Mouse (Mus musculus) layer of hippocampus, postnatal 25 days (tissue): ENCODE measurements around the gene Fos. TPM values are rescaled to one million over a fixed set of nuclear protein-coding genes. Genes with fewer than 3 reads are reported as not detected.

Experiments
- DNase-seq, 2 experiments: peaks; one replicate each; pipeline ENCODE4 v3.0.0; 2022; ENCODE audit warnings: mixed read lengths in 2 of 2, low spot score in 1 of 2; ENCODE audit errors: extremely low spot score in 1 of 2
- total RNA-seq, 2 experiments: library from RNA; stranded (reverse); gene quantifications; 2 replicates each; pipeline ENCODE4 v1.2.3; 2021

The Fos gene
- total RNA-seq = 10 to 100 TPM; 10.7 to 13.9 TPM

DNA sequence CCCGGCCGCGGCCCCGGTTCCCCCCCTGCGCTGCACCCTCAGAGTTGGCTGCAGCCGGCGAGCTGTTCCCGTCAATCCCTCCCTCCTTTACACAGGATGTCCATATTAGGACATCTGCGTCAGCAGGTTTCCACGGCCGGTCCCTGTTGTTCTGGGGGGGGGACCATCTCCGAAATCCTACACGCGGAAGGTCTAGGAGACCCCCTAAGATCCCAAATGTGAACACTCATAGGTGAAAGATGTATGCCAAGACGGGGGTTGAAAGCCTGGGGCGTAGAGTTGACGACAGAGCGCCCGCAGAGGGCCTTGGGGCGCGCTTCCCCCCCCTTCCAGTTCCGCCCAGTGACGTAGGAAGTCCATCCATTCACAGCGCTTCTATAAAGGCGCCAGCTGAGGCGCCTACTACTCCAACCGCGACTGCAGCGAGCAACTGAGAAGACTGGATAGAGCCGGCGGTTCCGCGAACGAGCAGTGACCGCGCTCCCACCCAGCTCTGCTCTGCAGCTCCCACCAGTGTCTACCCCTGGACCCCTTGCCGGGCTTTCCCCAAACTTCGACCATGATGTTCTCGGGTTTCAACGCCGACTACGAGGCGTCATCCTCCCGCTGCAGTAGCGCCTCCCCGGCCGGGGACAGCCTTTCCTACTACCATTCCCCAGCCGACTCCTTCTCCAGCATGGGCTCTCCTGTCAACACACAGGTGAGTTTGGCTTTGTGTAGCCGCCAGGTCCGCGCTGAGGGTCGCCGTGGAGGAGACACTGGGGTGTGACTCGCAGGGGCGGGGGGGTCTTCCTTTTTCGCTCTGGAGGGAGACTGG, at the start of gene Fos:
Fos (plus strand) TSS at position 410 of the 817 bp plus-strand sequence.
- peak; percentile 73 to 83 for DNase-seq

DNA sequence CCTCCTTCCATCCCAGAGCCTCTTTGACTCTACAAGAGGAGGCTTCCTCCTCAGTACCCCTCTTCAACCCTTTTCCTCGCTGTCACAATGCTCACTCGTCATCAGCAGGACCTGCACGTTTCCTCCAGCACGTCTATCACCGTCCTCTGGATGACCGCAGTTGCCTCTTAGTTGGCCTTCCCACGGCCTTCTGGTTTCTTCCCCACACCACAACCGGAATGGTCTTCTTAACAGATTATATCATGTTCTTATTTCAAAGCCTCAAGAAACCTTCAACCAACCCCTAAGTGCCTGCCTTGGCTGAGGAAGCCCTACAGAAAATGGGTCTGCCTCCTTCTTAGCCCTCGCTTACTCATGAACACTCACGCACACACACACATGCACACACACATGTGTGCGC, 48.0 kb upstream of the Fos start:
- DNase-seq = no peak

DNA sequence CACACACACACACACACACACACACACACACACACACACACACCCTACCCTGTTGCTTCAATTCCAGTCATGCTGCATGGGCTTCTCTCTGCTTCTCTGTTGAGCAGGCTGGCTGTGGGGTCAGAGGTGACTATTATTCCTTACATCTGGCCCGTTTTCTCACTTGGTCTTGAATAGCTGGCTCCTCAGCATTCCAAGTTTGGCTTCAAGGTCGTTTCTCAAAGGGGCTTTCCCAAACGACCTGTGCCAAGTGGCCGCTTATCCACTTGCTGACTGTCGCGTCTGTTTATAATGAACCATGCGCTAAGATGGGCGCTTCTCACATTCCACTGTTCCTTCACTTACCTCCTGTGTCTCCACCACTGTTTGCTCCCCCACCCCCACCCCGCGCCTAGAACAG, 47.6 kb upstream of the Fos start:
- DNase-seq = no peak

DNA sequence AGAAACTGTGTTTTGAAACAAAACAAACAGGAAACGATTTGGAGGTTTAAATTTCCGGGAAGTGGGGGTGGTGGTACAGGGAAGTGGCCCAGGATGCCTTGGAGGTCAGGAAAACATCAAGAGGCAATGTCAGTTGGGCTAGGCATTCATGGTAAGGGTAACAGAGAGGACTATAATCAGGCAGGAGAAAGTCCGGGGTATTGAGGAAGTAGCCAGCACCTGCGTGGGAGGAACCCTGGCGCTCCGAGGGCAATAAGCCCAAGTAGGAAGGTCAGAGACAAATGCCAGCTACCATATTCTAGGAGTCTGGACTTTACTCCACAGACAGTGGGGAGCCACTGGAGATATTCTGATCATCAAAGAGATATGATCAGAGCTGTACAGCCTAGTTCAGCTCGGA, 45.9 kb upstream of the Fos start:
- DNase-seq = no peak

DNA sequence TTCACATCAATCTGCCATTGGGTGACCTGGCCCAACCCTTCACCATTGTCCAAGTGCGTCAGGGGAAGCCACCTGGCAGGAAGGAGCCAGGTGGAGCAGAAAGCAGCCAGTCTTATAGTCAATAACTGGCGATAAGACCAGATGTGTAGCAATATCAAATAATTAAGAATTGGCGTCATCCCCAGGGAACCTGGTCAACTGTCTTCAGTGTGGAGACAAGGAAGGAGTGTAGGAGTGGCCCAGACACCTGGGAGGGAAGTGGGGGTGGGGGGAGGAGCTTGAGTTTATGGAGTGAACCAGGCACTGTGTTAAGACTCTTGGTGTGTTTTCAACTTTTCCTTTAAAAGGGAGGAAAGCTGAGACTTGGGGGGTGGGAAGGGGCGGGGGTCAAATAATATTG, 43.7 kb upstream of the Fos start:
- no peak for DNase-seq

DNA sequence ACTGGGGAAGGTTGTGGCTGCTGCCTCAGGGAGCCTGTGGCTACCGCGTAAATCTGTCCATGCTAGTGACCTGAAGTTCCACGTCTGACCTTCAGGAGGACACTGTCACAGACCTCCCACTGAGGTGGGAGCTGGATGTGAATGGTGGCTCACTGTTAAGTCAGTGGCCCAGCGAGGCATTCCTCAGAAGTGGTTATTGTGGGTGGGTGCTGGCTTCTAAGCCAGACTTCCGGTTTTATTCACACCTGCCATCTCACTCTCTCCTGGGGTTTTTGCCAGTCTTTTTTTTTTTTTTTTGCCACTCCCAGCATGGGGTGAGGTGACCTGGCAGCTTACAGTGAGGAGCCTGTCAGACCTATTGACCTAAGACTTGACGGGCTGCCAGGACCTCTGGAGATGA, 43.3 kb upstream of the Fos start:
- DNase-seq = no peak

DNA sequence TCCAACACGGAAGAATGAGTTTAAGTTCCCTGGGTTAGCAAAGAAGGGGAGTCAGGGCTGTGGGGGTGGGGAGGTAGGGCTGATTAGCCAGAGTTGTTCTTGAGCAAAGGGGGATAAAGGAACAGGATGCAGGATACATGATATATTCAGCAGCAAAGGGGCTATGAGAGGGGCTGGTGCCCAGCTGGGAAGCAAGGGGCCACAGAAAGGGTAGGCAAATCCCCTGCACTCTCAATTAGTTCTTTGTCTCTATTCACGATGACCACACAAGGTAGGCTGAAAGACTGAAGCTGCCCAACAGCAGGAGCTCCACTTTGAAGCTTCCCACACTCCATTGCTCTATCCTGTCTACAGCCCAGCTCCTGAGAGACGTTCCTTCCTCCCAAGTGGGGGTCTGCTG, 39.8 kb upstream of the Fos start:
- no peak for DNase-seq

DNA sequence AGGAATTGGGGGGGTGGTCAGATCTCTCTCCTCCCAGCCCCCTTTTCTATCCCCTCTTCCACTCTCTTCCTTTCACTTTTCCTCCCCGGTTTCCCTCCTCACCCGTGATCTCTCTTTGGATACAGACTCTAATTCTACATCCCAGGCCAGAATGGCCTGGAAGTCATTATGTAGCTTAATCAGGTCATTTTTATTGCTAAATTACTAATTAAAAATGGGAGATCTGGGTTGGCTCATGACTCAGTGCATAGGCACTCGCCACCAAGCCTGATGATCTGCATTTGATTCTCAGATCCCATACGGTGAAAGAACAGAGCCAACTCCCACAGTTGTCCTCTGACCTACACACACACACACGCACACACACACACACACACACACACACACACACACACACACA, 39.2 kb upstream of the Fos start:
- no peak for DNase-seq

DNA sequence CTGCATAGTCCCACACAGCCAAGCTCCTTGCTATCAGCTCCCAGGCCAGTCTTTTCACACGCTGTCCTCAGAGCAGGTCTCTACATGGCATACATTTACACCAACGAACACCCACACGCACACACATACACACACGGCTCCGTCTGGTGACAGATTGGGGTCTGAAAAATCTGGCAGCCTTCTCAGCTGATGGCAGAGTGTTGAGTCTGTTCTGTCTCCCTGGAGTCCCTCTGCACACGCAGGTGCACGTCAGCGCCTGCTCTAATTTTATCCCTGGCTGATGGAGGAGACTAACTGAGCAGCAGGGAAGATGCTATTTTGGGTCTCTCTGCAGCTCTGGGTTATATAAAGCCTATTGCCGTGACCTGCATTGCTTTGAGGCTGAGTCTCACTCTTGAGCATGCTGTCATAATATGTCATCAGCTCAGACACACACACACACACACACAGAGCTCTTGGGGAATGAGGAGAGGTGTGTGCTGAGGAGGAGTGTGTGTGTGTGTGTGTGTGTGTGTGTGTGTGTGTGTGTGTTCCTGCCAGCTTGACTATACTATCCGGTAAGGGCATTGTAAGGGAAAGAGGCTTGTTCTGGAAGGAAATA, 37.6 kb upstream of the Fos start:
- peak; percentile 56 to 64 for DNase-seq

DNA sequence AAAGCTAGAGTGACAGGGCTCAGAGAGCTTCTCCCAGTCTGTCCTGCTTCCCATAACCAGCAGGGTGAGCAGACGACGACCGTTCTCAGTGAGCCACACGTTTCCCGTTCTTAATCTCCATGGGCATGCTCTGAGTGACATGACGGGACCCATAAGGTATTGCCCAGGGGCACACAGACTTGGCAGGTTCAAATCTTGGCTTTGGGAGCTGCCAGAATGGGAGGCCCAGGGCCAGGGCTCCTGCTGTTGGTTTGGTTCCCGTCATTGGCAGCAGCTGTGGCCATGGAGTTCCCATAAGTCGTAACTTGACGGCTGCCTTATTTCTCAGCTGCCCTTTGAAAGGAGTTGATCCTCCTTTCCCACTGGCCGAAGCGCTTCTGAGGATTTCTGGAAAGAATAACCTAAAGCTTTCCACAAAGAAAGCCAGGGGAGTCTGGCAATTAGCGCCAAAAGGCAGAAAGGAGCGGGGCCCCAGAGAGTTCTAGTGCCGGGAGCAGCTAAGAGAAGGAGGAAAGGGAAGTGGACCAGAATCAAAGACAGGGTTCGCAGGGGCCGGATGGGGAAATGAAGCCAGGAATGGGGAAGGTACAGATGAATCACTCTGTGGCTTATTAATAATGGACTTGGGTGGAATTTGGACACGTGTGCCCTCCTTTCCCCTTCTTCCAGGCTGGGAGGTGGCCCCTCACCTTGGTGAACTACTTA, 36.4 kb upstream of the Fos start:
- DNase-seq = peak in 1 of 2 experiments; percentile 10

DNA sequence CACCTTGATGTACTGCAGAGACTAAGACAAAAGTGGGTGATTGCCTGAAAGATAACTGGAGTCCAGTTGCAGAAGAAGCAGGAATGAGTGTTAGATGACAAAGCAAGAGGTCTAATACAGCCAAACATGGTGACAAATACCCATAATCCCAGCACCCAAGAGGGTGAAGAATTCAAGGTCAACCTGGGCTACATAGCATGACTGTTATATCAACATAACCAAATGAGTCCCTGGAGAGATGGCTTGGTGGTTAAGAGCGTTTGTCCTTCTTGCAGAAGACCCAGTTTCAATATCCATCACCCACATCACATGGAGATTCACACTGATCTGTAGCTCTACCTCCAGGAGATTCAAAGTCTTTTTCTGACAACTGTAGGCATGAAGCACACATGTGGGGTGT, 30.2 kb upstream of the Fos start:
- DNase-seq = no peak

DNA sequence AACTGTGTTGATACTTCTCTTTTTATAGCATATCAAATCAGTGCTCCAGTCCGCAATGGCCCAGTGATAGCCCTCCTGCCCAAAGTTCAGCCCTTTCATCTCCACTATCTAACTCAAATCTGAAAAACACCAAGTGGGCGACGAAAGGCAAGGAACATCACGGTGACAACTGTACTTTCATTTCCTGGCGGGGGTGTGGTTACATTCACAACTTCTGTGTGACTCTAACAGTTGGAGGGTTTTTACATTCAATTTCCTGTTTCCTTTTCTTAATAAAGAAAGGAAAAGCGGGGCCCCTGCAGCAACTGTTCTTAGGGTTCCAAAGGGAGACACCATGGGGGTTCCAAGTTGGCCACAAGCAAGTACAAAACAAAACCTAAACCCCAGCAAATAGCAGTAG, 29.0 kb upstream of the Fos start:
- no peak for DNase-seq

DNA sequence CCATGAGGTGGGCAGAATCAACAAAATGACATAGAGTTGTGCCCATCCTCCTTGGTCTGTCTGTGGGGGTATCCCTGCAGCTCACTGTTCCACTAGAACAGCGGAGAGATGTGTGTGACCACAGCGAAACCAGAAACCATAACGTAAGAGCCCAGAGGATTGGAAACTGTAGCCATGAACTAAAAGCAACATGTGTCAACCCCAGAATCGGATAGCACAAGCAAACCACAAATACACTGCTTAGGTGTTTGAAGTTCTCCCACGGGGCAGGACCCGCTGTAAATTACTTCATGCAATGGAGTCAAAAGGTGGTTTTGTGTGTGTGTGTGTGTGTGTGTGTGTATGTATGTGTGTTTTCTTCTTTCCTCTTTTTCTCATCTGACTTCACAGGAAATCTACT, 26.7 kb upstream of the Fos start:
- DNase-seq = no peak

DNA sequence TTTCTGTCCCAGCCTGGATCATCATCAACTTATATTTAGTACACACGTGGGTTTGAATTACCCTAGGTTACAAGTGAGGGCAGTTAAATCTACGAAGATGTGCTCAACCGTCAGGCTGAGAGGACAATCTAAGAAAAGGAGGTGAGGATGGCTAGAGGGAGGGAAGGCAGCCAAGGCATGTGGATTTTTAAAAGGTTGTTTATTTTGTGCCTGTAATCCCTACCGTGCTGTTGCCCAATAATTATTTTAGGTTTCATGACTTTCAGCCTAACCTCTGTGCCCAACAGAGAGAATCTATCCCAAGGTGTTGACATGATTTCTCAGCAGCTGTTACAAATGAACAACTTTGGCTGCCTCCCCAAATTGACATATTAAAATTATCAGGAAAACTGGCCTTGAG, 26.2 kb upstream of the Fos start:
- no peak for DNase-seq

DNA sequence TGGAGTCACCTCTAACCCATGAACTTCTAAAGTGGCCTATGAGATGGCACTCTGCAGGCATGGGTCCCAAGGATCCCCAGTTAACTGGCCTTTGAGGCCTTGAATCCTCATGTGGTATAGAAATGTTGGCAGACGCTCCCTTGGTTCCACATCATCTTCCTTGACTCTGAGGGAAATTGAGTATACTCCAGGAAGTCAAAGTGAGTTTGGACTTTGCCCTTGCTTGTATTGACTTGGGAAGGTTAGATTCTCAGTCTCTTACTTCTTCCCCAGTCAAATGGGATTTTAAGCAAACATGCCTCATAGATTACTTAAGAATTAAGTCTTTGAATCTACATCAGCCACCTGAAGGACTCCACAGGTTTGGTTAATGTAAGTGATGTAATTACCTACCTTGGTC, 24.2 kb upstream of the Fos start:
- no peak for DNase-seq

DNA sequence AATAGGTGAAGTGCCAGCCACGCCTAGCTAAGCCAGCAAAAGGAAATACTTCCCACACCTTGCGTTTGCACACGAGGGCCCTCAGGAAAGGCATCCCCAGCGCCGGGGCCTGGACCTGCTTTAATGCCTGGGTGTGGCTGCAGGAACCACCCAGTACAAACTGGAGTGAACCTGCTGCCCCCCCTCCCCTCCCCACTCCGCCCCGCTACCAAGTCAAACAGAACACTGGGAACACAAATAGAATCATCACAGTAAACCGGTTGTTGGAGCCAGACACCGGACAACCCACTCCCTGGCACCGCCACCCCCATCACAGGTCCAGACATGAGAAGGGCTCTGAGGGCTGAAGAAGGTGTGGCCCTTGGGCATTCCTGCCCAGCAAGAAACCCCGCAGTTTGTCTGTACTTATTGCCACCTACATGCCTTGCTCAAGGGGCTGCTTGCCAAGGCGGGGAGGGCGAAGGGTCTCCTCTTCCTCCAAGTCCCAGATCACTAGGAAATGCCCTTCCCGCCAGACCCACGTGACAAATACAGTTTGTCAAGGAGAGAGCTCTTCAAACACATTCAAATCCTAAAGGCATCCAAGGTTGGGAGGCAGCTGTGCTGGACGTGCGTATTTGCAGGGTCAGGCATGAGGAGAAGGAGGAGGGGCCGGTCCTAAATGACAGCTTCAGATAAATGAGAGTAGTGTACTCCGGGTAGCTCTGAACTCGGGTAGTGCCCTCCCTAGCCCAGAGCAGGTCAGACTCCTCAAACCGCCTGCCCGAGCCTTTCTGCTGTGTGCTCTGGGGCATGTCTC, 21.8 kb upstream of the Fos start:
- no peak for DNase-seq

DNA sequence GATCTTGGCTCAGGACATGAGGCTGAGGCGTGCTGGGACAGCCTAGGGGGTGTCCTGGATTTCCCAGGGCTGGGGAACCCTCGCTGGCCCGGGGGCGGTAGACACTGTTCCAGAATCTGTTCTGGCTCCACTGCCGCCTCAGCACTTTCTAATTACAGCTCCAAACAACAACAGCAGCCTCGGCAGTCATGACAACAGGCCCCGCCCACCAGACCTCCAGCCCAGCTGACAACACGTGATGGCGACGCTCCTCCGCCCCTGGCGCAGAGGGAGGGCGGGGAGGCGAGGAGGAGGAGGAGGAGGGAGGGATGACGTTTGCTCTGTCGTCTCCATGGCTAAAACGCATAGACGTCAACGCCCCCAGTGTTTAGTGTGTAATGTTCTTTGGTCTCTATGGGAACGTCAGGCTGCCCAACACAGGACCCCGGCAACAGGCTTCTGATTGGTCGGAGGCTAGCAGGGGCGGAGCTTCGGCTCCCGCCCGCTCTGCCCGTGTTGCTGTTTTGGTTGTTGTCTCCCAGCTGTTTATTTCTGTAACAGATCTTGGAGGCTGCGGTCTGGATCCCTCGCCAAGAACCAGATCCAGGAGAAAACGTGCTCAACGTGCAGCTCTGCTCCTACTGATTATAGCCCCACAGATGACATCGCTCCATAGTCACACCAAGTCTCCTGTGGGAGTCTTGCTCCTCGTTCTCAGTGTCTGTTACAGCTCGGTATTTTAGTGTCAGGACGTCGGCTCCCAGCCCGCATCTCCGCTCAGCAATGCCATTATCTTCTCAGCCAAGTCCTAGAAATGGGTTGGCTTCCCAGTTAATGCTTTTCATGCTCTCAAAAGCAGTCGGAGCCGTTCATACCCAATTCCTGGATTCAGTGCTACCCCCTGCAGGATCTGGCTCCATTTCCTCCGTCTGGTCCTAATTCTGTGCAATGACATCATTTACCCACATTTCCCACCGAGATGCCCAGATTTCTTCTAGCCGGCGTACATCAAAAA, 18.3 kb upstream of the Fos start:
- DNase-seq = peak; percentile 85 to 92

DNA sequence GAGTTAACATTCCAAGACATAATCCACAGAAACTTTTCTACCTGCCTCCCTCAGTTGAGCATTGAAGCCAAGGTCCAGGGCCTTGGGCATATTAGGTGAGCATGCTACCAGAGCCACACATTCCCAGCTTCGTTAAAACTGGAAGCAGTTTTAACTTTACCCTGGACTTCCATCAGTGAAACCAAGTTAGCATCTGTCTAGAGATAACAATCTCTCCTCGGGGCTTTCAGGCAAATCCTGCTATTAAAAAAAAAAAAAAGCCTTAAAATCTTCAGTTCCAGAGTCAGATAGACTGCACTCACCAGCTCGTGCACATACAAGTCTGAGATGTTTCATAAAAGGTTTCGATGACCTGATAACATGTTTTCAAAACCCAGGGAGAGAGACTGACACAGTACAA, 17.4 kb upstream of the Fos start:
- DNase-seq = no peak

DNA sequence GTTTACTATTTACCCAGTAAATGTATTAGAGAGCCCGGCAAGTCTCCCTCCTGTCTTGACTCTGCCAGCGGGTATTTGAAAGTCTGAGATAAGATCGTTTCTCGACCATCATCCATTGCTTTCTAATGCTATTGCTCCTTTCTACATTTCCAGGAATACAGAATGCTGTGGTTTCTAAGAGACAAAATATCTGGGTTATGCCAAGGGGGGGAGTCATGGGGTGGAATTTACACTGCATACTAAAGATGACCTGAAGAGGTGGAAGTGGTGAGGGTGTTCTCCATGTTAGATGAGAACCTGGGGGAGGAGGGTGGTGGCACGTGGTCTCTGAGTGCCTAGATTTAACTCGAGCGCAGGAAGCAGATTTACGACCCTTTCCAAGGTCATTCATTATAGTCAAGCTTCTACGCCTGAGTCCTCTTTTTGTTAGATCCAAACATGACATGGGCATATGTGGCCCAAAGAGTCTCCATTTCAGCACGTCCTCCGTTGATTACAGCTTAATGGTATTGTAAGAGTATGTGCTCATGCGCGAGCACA, 16.7 kb upstream of the Fos start:
- DNase-seq = no peak
